Mouse (Mus musculus): Measurements from ENCODE around the gene Ssr2. TPM values are rescaled to one million over a fixed set of nuclear protein-coding genes. Genes with fewer than 3 reads are reported as not detected.

Ssr2 gene
- polyA plus RNA-seq, 1 experiment from 2014 or later, result 152 TPM

- H3K9me3 ChIP-seq (ENCODE audit: control insufficient read depth, low read length), result no peaks in the 10 kb centered on the region
- H3K4me1 ChIP-seq (replicated peaks; ENCODE audit: control insufficient read depth, insufficient read depth, low read length), result peaks cover 12% of the 10 kb centered on the region
- peak overlapping the region; percentile 82 for H3K4me2 ChIP-seq (replicated peaks; ENCODE audit: low read depth, low read length)
- peak overlapping the region; percentile 88 for H3K27ac ChIP-seq (ENCODE audit: low read depth, low read length)
- H3K36me3 ChIP-seq (ENCODE audit: control insufficient read depth, insufficient read depth, low read length), result no peaks in the 10 kb centered on the region
- WGBS, result under 1% methylated on average over 42 of the region's 64 CpGs
- H3K4me3 ChIP-seq (ENCODE audit: low read depth, low read length), result peak overlapping the region; percentile 89
- ATAC-seq (ENCODE audit: low FRiP score) (peak; percentile 78), DNase-seq (ENCODE audit: low spot score) (peak; percentile 84)
- H3K27me3 ChIP-seq (ENCODE audit: control insufficient read depth, insufficient read depth, low read length), result no peaks in the 10 kb centered on the region
- peak overlapping the region; percentile 99 for H3K9ac ChIP-seq (ENCODE audit: low read depth, low read length)
Observed at GRCm38 (mm10) chr3:88620992-88621536, 45.4 kb downstream of the Ssr2 start.

DNA sequence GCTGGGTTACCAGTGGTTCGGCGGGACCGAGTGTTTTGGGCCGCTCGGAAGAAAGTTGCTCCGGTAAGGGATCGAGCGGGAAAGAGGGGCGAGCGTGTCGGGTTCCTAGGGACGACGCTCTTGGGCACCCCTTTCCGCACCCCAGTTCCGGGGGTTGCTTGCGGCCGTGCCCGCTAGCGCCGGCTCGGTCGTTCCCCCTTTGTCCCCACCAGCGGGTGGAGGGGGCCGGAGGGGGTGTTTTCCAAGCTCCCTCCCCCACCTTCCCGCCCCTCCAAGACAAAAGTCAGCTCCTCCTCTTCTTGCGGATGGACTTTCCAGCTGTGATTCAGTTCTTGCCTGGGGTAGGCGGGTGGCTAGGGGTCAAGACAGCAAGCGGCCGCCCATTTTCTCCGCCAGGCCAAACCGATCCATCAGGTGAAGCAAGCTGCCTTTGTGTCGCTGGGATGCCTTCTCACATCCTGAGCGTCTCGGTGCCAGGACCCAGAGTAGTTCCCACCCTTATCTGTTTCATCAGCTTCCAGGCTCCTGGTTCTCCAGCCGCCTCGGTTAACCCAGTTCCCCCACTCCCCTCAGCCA lies 45.9 kb downstream of the Ssr2 start:
- DNase-seq (ENCODE audit: low spot score) (no peak), ATAC-seq (ENCODE audit: low FRiP score) (peak; percentile 36; the same call in 1 of the 2 replicates)
- peak overlapping the region; percentile 99 for H3K9ac ChIP-seq (ENCODE audit: low read depth, low read length)
- 0% methylated on average over 33 of the region's 36 CpGs for WGBS
- no peaks in the 10 kb centered on the region for H3K27me3 ChIP-seq (ENCODE audit: control insufficient read depth, insufficient read depth, low read length)
- no peaks in the 10 kb centered on the region for H3K9me3 ChIP-seq (ENCODE audit: control insufficient read depth, low read length)
- H3K27ac ChIP-seq (ENCODE audit: low read depth, low read length), result peak overlapping the region; percentile 88
- no peaks in the 10 kb centered on the region for H3K36me3 ChIP-seq (ENCODE audit: control insufficient read depth, insufficient read depth, low read length)
- peak overlapping the region; percentile 82 for H3K4me2 ChIP-seq (replicated peaks; ENCODE audit: low read depth, low read length)
- peaks cover 16% of the 10 kb centered on the region for H3K4me1 ChIP-seq (replicated peaks; ENCODE audit: control insufficient read depth, insufficient read depth, low read length)
- H3K4me3 ChIP-seq (ENCODE audit: low read depth, low read length), result peak overlapping the region; percentile 89

- DNase-seq (ENCODE audit: low spot score) (peak; percentile 61), ATAC-seq (ENCODE audit: low FRiP score) (no peak)
- Histone ChIP-seq H3K4me3 (ENCODE audit: low read depth, low read length) (peak overlapping the region; percentile 89), H3K27ac (ENCODE audit: low read depth, low read length) (peak overlapping the region; percentile 88), H3K9me3 (ENCODE audit: control insufficient read depth, low read length) (no peaks in the 10 kb centered on the region), H3K4me2 (replicated peaks; ENCODE audit: low read depth, low read length) (peak overlapping the region; percentile 82), H3K4me1 (replicated peaks; ENCODE audit: control insufficient read depth, insufficient read depth, low read length) (peaks cover 16% of the 10 kb centered on the region), H3K36me3 (ENCODE audit: control insufficient read depth, insufficient read depth, low read length) (no peaks in the 10 kb centered on the region), H3K9ac (ENCODE audit: low read depth, low read length) (peak overlapping the region; percentile 99), H3K27me3 (ENCODE audit: control insufficient read depth, insufficient read depth, low read length) (no peaks in the 10 kb centered on the region)
- under 1% methylated on average over 24 of the region's 24 CpGs for WGBS
Observed at GRCm38 (mm10) chr3:88622113-88622940, 46.7 kb downstream of the Ssr2 start.

DNA sequence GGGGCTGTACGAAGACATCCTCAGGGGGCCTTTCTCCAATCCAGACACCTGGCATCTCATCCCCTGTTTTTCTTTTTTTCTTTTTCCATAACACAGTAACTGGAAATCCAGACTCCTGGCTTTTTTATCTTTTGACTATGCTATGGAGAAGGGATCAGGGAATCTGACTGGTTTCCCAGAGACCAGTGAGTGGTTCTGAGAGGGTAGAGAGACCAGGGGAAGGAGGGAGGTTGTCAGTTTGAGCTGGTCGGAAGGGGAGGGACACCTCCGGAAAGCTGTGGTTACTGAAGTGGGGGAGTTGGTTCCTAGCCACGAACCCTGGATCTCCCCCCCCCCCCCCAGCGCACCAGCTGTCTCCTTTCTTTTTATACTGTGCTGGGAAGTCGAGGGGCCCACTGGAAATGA lies 47.3 kb downstream of the Ssr2 start:
- no peaks in the 10 kb centered on the region for H3K27me3 ChIP-seq (ENCODE audit: control insufficient read depth, insufficient read depth, low read length)
- H3K4me3 ChIP-seq (ENCODE audit: low read depth, low read length), result peak overlapping the region; percentile 89
- H3K27ac ChIP-seq (ENCODE audit: low read depth, low read length), result peak overlapping the region; percentile 88
- H3K9me3 ChIP-seq (ENCODE audit: control insufficient read depth, low read length), result no peaks in the 10 kb centered on the region
- H3K36me3 ChIP-seq (ENCODE audit: control insufficient read depth, insufficient read depth, low read length), result no peaks in the 10 kb centered on the region
- 0% methylated on average over 3 of the region's 6 CpGs for WGBS
- H3K9ac ChIP-seq (ENCODE audit: low read depth, low read length), result peak overlapping the region; percentile 99
- peaks cover 16% of the 10 kb centered on the region for H3K4me1 ChIP-seq (replicated peaks; ENCODE audit: control insufficient read depth, insufficient read depth, low read length)
- ATAC-seq (ENCODE audit: low FRiP score) (peak; percentile 12; the same call in 1 of the 2 replicates), DNase-seq (ENCODE audit: low spot score) (no peak)
- H3K4me2 ChIP-seq (replicated peaks; ENCODE audit: low read depth, low read length), result peak overlapping the region; percentile 82

GRCm38 (mm10) chr3:88623346-88624135 lies 47.9 kb downstream of the Ssr2 start:
- H3K36me3 ChIP-seq (ENCODE audit: control insufficient read depth, insufficient read depth, low read length), result no peaks in the 10 kb centered on the region
- H3K27ac ChIP-seq (ENCODE audit: low read depth, low read length), result peak overlapping the region; percentile 88
- no peaks in the 10 kb centered on the region for H3K27me3 ChIP-seq (ENCODE audit: control insufficient read depth, insufficient read depth, low read length)
- 3% methylated on average over 15 of the region's 15 CpGs for WGBS
- peak overlapping the region; percentile 99 for H3K9ac ChIP-seq (ENCODE audit: low read depth, low read length)
- no peaks in the 10 kb centered on the region for H3K9me3 ChIP-seq (ENCODE audit: control insufficient read depth, low read length)
- peaks cover 16% of the 10 kb centered on the region for H3K4me1 ChIP-seq (replicated peaks; ENCODE audit: control insufficient read depth, insufficient read depth, low read length)
- DNase-seq (ENCODE audit: low spot score) (peak; percentile 56), ATAC-seq (ENCODE audit: low FRiP score) (no peak)
- peak overlapping the region; percentile 89 for H3K4me3 ChIP-seq (ENCODE audit: low read depth, low read length)
- H3K4me2 ChIP-seq (replicated peaks; ENCODE audit: low read depth, low read length), result peak overlapping the region; percentile 82

- Histone ChIP-seq H3K4me3 (ENCODE audit: low read depth, low read length) (peak overlapping the region; percentile 89), H3K9me3 (ENCODE audit: control insufficient read depth, low read length) (no peaks in the 10 kb centered on the region), H3K36me3 (ENCODE audit: control insufficient read depth, insufficient read depth, low read length) (no peaks in the 10 kb centered on the region), H3K27ac (ENCODE audit: low read depth, low read length) (peak overlapping the region; percentile 88), H3K9ac (ENCODE audit: low read depth, low read length) (peak overlapping the region; percentile 99), H3K27me3 (ENCODE audit: control insufficient read depth, insufficient read depth, low read length) (no peaks in the 10 kb centered on the region), H3K4me1 (replicated peaks; ENCODE audit: control insufficient read depth, insufficient read depth, low read length) (peaks cover 16% of the 10 kb centered on the region), H3K4me2 (replicated peaks; ENCODE audit: low read depth, low read length) (peak overlapping the region; percentile 82)
- ATAC-seq (ENCODE audit: low FRiP score) (no peak), DNase-seq (ENCODE audit: low spot score) (no peak)
- 29% methylated on average over 4 of the region's 4 CpGs for WGBS
Observed at GRCm38 (mm10) chr3:88624324-88624723, 48.6 kb downstream of the Ssr2 start.

GRCm38 (mm10) chr3:88624951-88625350 lies 49.3 kb downstream of the Ssr2 start:
- Histone ChIP-seq H3K36me3 (ENCODE audit: control insufficient read depth, insufficient read depth, low read length) (peaks cover under 1% of the 10 kb centered on the region; the same call in 1 of the 2 replicates), H3K27ac (ENCODE audit: low read depth, low read length) (peak overlapping the region; percentile 88), H3K4me1 (replicated peaks; ENCODE audit: control insufficient read depth, insufficient read depth, low read length) (peaks cover 16% of the 10 kb centered on the region), H3K27me3 (ENCODE audit: control insufficient read depth, insufficient read depth, low read length) (no peaks in the 10 kb centered on the region), H3K4me2 (replicated peaks; ENCODE audit: low read depth, low read length) (peak overlapping the region; percentile 82), H3K9ac (ENCODE audit: low read depth, low read length) (peak overlapping the region; percentile 99), H3K4me3 (ENCODE audit: low read depth, low read length) (peak overlapping the region; percentile 89), H3K9me3 (ENCODE audit: control insufficient read depth, low read length) (no peaks in the 10 kb centered on the region)
- ATAC-seq (ENCODE audit: low FRiP score) (no peak), DNase-seq (ENCODE audit: low spot score) (no peak)
- WGBS, result 50% methylated on average over 2 of the region's 2 CpGs

DNA sequence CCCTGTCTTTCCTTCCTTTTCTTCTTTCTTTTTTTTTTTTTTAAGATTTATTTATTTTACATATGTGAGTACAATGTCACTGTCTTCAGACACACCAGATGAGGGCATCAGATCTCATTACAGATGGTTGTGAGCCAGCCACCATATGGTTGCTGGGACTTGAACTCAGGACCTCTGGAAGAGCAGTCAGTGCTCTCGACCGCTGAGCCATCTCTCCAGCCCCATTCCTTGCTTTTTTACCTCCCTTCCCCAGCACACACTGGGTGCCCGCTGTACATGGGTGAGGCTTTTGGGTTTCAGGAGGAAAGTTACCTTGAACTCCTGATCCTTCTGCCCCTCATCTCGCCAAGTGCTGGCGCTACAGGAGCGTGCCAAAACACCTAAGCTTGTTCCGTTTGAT lies 49.9 kb downstream of the Ssr2 start:
- Histone ChIP-seq H3K27me3 (ENCODE audit: control insufficient read depth, insufficient read depth, low read length) (no peaks in the 10 kb centered on the region), H3K27ac (ENCODE audit: low read depth, low read length) (no peak overlapping the region; the same call in 1 of the 2 replicates), H3K9ac (ENCODE audit: low read depth, low read length) (no peak overlapping the region), H3K9me3 (ENCODE audit: control insufficient read depth, low read length) (no peaks in the 10 kb centered on the region), H3K4me3 (ENCODE audit: low read depth, low read length) (no peak overlapping the region), H3K36me3 (ENCODE audit: control insufficient read depth, insufficient read depth, low read length) (peaks cover 4% of the 10 kb centered on the region; the same call in 1 of the 2 replicates), H3K4me1 (replicated peaks; ENCODE audit: control insufficient read depth, insufficient read depth, low read length) (peaks cover 16% of the 10 kb centered on the region), H3K4me2 (replicated peaks; ENCODE audit: low read depth, low read length) (no peak overlapping the region)
- ATAC-seq (ENCODE audit: low FRiP score) (no peak), DNase-seq (ENCODE audit: low spot score) (no peak)
- WGBS, result 92% methylated on average over 7 of the region's 7 CpGs

Measured in hindbrain, embryonic 11.5 days (tissue).